Mouse (Mus musculus): ENCODE results near the gene Baz1a. TPM values are rescaled to one million over a fixed set of nuclear protein-coding genes. Genes with fewer than 3 reads are reported as not detected.

Baz1a gene
- total and polyA plus RNA-seq, 3 experiments = 41.7 to 95.0 (median 56.0) TPM

- peaks cover 4 to 28% of the 10 kb centered on the region in 2 experiments; a peak in 3 of 4 replicates for H3K4me1 ChIP-seq (ENCODE audit: control insufficient read depth in 1 of 2, insufficient read depth in 2 of 2)
- no peaks in the 10 kb centered on the region for H3K9me3 ChIP-seq (replicated peaks; ENCODE audit: low read length)
- H3K36me3 ChIP-seq (replicated peaks in 1 of 2; ENCODE audit: control insufficient read depth in 1 of 2, insufficient read depth in 1 of 2, low read length in 1 of 2) = peaks cover 24 to 68% of the 10 kb centered on the region in 2 experiments
- dilution Hi-C loops (cut with MboI; ENCODE audit: extremely low pct_ligation_motif_present, extremely low pct_unique_long_range_greater_than_20kb, low sequenced_read_pairs) (no loop called here), in situ Hi-C loops (cut with MboI; ENCODE audit: low pct_ligation_motif_present, low pct_unique_long_range_greater_than_20kb, low sequenced_read_pairs) (no loop called here)
- H3K9ac ChIP-seq (ENCODE audit: insufficient read depth, low read depth) = no peak overlapping the region
- no peak for TF ChIP-seq UBTF (IDR thresholded peaks at IDR 0.05; ENCODE audit: low read depth, low read length)
- TF ChIP-seq USF1 (IDR thresholded peaks at IDR 0.05; ENCODE audit: low read depth, low read length) = no peak
- TF ChIP-seq ZKSCAN1 (IDR thresholded peaks at IDR 0.05; ENCODE audit: borderline replicate concordance, low read depth, low read length) = no peak
- TF ChIP-seq RAD21 (IDR thresholded peaks at IDR 0.05; ENCODE audit: low read depth, low read length) = no peak
- TF ChIP-seq ZNF384 (IDR thresholded peaks at IDR 0.05; ENCODE audit: low read depth, low read length) = no peak
- no peak for TF ChIP-seq MAFK (IDR thresholded peaks at IDR 0.05; ENCODE audit: insufficient replicate concordance, low read length)
- TF ChIP-seq GABPA (IDR thresholded peaks at IDR 0.05; ENCODE audit: insufficient replicate concordance, low read depth, low read length) = no peak
- TF ChIP-seq HCFC1 (IDR thresholded peaks at IDR 0.05; ENCODE audit: low read depth, low read length) = no peak
- TF ChIP-seq CTCF (conservative IDR thresholded peaks at IDR 0.05 in 1 of 2, IDR thresholded peaks at IDR 0.05 in 1 of 2; ENCODE audit: low read depth in 2 of 2, low read length in 2 of 2) = no peak
- no peak for TF ChIP-seq ETS1 (conservative IDR thresholded peaks at IDR 0.05; ENCODE audit: low read depth, low read length)
- no peak for TF ChIP-seq ZMIZ1 (IDR thresholded peaks at IDR 0.05; ENCODE audit: low read depth, low read length)
- no peak overlapping the region for H3K4me2 ChIP-seq (ENCODE audit: insufficient read depth, low read depth, poor library complexity, severe bottlenecking)
- peaks cover 69% of the 10 kb centered on the region for H3K79me2 ChIP-seq (replicated peaks; ENCODE audit: control insufficient read depth, extremely low read depth, insufficient read depth, poor library complexity, severe bottlenecking)
- no peak for DNase-seq (ENCODE audit: extremely low read depth)
- no peaks in the 10 kb centered on the region for H3K27me3 ChIP-seq (replicated peaks)
- H3K27ac ChIP-seq (ENCODE audit: insufficient read depth, low read depth) = no peak overlapping the region
- no peak overlapping the region for H3K4me3 ChIP-seq (replicated peaks in 1 of 3; ENCODE audit: low read depth in 2 of 3, low read length in 2 of 3, poor library complexity in 1 of 3)
Measured at GRCm38 (mm10) chr12:54959569-54959968, 54.6 kb downstream of the Baz1a start.

GRCm38 (mm10) chr12:54956974-54957373 is 57.2 kb downstream of the Baz1a start:
- no peak overlapping the region for H3K9ac ChIP-seq (ENCODE audit: insufficient read depth, low read depth)
- TF ChIP-seq MYC (IDR thresholded peaks at IDR 0.05; ENCODE audit: low read depth, low read length) = no peak
- TF ChIP-seq KAT2A (IDR thresholded peaks at IDR 0.05; ENCODE audit: insufficient replicate concordance, low read length) = no peak
- no peak for TF ChIP-seq SIN3A (IDR thresholded peaks at IDR 0.05; ENCODE audit: low read length)
- no peak for TF ChIP-seq JUND (conservative IDR thresholded peaks at IDR 0.05; ENCODE audit: low read depth, low read length)
- TF ChIP-seq TCF12 (IDR thresholded peaks at IDR 0.05; ENCODE audit: low read depth, low read length) = no peak
- TF ChIP-seq TBP (conservative IDR thresholded peaks at IDR 0.05; ENCODE audit: low read depth, low read length) = no peak
- no peak for TF ChIP-seq ZNF384 (IDR thresholded peaks at IDR 0.05; ENCODE audit: low read depth, low read length)
- no peak for TF ChIP-seq JUN (IDR thresholded peaks at IDR 0.05; ENCODE audit: insufficient read depth, low read depth, low read length)
- TF ChIP-seq RAD21 (IDR thresholded peaks at IDR 0.05; ENCODE audit: low read depth, low read length) = no peak
- no peaks in the 10 kb centered on the region for H3K9me3 ChIP-seq (replicated peaks; ENCODE audit: low read length)
- dilution Hi-C loops (cut with MboI; ENCODE audit: extremely low pct_ligation_motif_present, extremely low pct_unique_long_range_greater_than_20kb, low sequenced_read_pairs) (no loop called here), in situ Hi-C loops (cut with MboI; ENCODE audit: low pct_ligation_motif_present, low pct_unique_long_range_greater_than_20kb, low sequenced_read_pairs) (no loop called here)
- H3K27ac ChIP-seq (ENCODE audit: insufficient read depth, low read depth) = no peak overlapping the region
- DNase-seq (ENCODE audit: extremely low read depth) = no peak
- no peaks in the 10 kb centered on the region for H3K27me3 ChIP-seq (replicated peaks)
- H3K36me3 ChIP-seq (replicated peaks in 1 of 2; ENCODE audit: control insufficient read depth in 1 of 2, insufficient read depth in 1 of 2, low read length in 1 of 2) = peaks cover 30 to 70% of the 10 kb centered on the region in 2 experiments
- no peak overlapping the region for H3K4me2 ChIP-seq (ENCODE audit: insufficient read depth, low read depth, poor library complexity, severe bottlenecking)
- no peak overlapping the region for H3K4me3 ChIP-seq (replicated peaks in 1 of 3; ENCODE audit: low read depth in 2 of 3, low read length in 2 of 3, poor library complexity in 1 of 3)
- peaks cover 45% of the 10 kb centered on the region for H3K79me2 ChIP-seq (replicated peaks; ENCODE audit: control insufficient read depth, extremely low read depth, insufficient read depth, poor library complexity, severe bottlenecking)
- peaks cover 4 to 30% of the 10 kb centered on the region in 2 experiments; a peak in 3 of 4 replicates for H3K4me1 ChIP-seq (ENCODE audit: control insufficient read depth in 1 of 2, insufficient read depth in 2 of 2)
